Mouse (Mus musculus): ENCODE measurements at regions not wholly inside any gene's neighbourhood (a gene's known extent, or its start where the extent isn't known, plus 50 kb on each side); places are given as distances from the start of the nearest gene placed in this dataset.

DNA sequence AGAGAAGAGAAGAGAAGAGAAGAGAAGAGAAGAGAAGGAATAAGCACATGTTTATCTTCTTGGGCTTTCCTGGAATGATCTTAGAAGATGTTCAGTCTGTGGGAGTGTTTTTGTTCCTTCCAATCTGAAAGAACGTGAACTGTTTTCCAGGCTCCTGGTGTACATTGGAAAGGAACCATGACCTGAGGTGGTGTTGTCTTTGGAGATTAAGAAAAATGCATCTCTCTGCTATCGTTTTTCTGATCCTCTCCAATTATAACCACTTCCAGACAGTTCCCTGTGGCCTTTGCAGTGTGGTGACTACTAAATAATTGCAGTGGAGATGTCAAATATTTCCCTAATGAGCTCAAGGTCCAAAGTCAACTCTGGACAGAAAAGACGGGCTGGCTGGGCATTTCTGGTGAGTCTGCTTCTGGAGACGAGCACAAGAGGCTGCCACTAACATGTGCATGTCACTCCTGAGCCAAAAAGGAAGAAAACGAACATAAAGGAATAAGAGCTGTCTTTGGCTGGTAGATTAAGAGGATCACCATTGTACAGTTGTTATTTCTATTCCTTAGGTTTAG lies 431.7 kb downstream of the Adgrl2 start:
- TF ChIP-seq USF1 (IDR thresholded peaks at IDR 0.05; ENCODE audit: low read depth): no peak
- TF ChIP-seq CTCF (IDR thresholded peaks at IDR 0.05; ENCODE audit: control insufficient read depth, insufficient read depth, insufficient read length): no peak
- TF ChIP-seq MYOD1 (IDR thresholded peaks at IDR 0.05; ENCODE audit: control insufficient read depth, insufficient read length, low read depth): no peak
- no peak for TF ChIP-seq MYOG (IDR thresholded peaks at IDR 0.05; ENCODE audit: control insufficient read depth, extremely low read depth, insufficient read length)
- TF ChIP-seq CEBPB (IDR thresholded peaks at IDR 0.05; ENCODE audit: low read depth): no peak
- TF ChIP-seq MAX (IDR thresholded peaks at IDR 0.05): no peak
- no peak for TF ChIP-seq FOSL1 (IDR thresholded peaks at IDR 0.05; ENCODE audit: insufficient read depth, low read length, poor library complexity, severe bottlenecking)
